Mouse (Mus musculus): ENCODE results near the gene Rhbdl3. TPM values are rescaled to one million over a fixed set of nuclear protein-coding genes. Genes with fewer than 3 reads are reported as not detected.

Gene Rhbdl3
- total and polyA plus RNA-seq, 2 experiments from 2014 or later: 2.8 to 6.7 TPM

DNA sequence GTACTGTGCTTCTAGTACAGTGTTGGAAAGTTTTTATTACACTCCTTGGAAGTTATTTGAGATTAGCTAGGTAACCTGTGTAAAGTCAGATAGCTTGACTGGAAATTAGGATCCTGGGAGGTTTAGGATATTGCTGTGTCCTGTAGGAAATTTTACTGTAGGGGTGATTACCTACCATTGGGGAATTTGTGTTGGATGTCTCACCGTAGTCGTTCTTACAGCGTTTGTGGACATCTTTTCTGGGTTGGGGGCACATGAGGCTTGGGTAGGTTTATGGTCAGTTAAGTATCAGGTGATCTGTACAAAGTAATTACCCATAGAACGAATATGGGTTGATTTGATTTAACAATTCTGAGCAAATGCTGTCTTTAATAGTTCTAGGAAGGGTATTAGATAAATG lies 95.9 kb downstream of the Rhbdl3 start:
- 95% methylated on average over 4 of the region's 4 CpGs for WGBS
- Histone ChIP-seq H3K36me3 (ENCODE audit: insufficient read depth) (peaks cover 59% of the 10 kb centered on the region), H3K9ac (no peak overlapping the region), H3K27me3 (ENCODE audit: insufficient read depth, low read length) (no peaks in the 10 kb centered on the region), H3K9me3 (ENCODE audit: low read length) (no peaks in the 10 kb centered on the region), H3K27ac (ENCODE audit: low read depth, low read length) (no peak overlapping the region), H3K4me3 (ENCODE audit: low read depth, low read length) (no peak overlapping the region), H3K4me2 (ENCODE audit: low read depth) (no peak overlapping the region), H3K4me1 (ENCODE audit: insufficient read depth) (no peaks in the 10 kb centered on the region)
- TF ChIP-seq CTCF (IDR thresholded peaks at IDR 0.05; ENCODE audit: low read depth): no peak
- ATAC-seq: no peak
- DNase-seq: no peak

Other genes with a start within 250 kb of the Rhbdl3 start
- gene Crlf3, start 219.9 kb upstream of the Rhbdl3 start, total RNA-seq (2014; rRNA removed): 11.2 and 12.0 TPM in 2 replicates
- 9.6 TPM in 2 replicates for gene Crlf3, start 219.9 kb upstream of the Rhbdl3 start, polyA plus RNA-seq (2015; fragmentation: Nextera tagmentation; extraction: Ambion mirVana)
- gene Atad5, start 211.5 kb upstream of the Rhbdl3 start, total RNA-seq (2014; rRNA removed): 8.9 and 10.6 TPM in 2 replicates
- 1.9 and 3.2 TPM in 2 replicates for gene Atad5, start 211.5 kb upstream of the Rhbdl3 start, polyA plus RNA-seq (2015; fragmentation: Nextera tagmentation; extraction: Ambion mirVana)
- gene Tefm, start 158.7 kb upstream of the Rhbdl3 start, total RNA-seq (2014; rRNA removed): 18.9 and 19.9 TPM in 2 replicates
- 23.7 and 25.6 TPM in 2 replicates for gene Tefm, start 158.7 kb upstream of the Rhbdl3 start, polyA plus RNA-seq (2015; fragmentation: Nextera tagmentation; extraction: Ambion mirVana)
- gene Adap2, start 146.8 kb upstream of the Rhbdl3 start, total RNA-seq (2014; rRNA removed): 3.8 and 4.4 TPM in 2 replicates
- gene Adap2, start 146.8 kb upstream of the Rhbdl3 start, polyA plus RNA-seq (2015; fragmentation: Nextera tagmentation; extraction: Ambion mirVana): 2.2 and 3.2 TPM in 2 replicates
- 1.3 and 2.0 TPM in 2 replicates for gene Rnf135, start 117.1 kb upstream of the Rhbdl3 start, total RNA-seq (2014; rRNA removed)
- 2.2 and 3.1 TPM in 2 replicates for gene Rnf135, start 117.1 kb upstream of the Rhbdl3 start, polyA plus RNA-seq (2015; fragmentation: Nextera tagmentation; extraction: Ambion mirVana)
- gene Rhot1, start 91.9 kb upstream of the Rhbdl3 start, total RNA-seq (2014; rRNA removed): 69.5 and 79.1 TPM in 2 replicates
- gene Rhot1, start 91.9 kb upstream of the Rhbdl3 start, polyA plus RNA-seq (2015; fragmentation: Nextera tagmentation; extraction: Ambion mirVana): 56.0 and 61.0 TPM in 2 replicates
- gene 5730455P16Rik, start 77.1 kb downstream of the Rhbdl3 start, total RNA-seq (2014; rRNA removed): 41.8 and 43.2 TPM in 2 replicates
- 30.8 and 47.6 TPM in 2 replicates for gene 5730455P16Rik, start 77.1 kb downstream of the Rhbdl3 start, polyA plus RNA-seq (2015; fragmentation: Nextera tagmentation; extraction: Ambion mirVana)
- gene Zfp207, start 82.4 kb downstream of the Rhbdl3 start, total RNA-seq (2014; rRNA removed): 250 and 264 TPM in 2 replicates
- 163 and 171 TPM in 2 replicates for gene Zfp207, start 82.4 kb downstream of the Rhbdl3 start, polyA plus RNA-seq (2015; fragmentation: Nextera tagmentation; extraction: Ambion mirVana)
- gene Psmd11, start 127.7 kb downstream of the Rhbdl3 start, total RNA-seq (2014; rRNA removed): 30.2 and 33.4 TPM in 2 replicates
- 280 and 310 TPM in 2 replicates for gene Psmd11, start 127.7 kb downstream of the Rhbdl3 start, polyA plus RNA-seq (2015; fragmentation: Nextera tagmentation; extraction: Ambion mirVana)
- gene Cdk5r1, start 176.1 kb downstream of the Rhbdl3 start, total RNA-seq (2014; rRNA removed): 392 and 416 TPM in 2 replicates
- gene Cdk5r1, start 176.1 kb downstream of the Rhbdl3 start, polyA plus RNA-seq (2015; fragmentation: Nextera tagmentation; extraction: Ambion mirVana): 117 and 122 TPM in 2 replicates